Mouse (Mus musculus) lung, postnatal 0 days (tissue): ENCODE measurements around the gene Vapb.

Experiments
- CTCF ChIP-seq: IDR thresholded peaks from 2 replicates; pipeline ENCODE4 v1.5.1; 2016; ENCODE audit warnings: antibody characterized with exemption, mild to moderate bottlenecking
- EP300 ChIP-seq: IDR thresholded peaks from 2 replicates; pipeline ENCODE4 v1.6.1; 2016; ENCODE audit warnings: antibody characterized with exemption, mild to moderate bottlenecking, control low read depth

DNA sequence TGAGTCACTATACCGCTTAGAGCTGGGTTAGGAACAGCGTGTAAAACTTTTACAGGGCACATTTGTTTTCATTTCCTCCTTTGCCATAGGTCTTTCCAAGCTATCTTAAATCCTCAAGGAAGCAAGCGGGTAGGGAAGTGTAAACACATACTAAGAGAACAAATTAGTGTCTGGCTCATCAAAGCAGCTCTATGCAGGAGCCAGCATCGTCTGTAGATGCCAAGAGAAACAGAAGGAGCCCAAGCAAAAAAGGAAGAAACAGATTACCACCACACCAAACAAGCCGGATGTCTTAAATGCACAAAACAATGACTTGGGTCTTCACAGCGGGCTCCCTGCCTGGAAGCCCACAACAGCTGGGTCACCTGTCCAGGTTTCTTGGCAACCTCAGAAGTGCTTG, 27.1 kb upstream of the Vapb start:
- TF ChIP-seq EP300 (no peak), CTCF (no peak)
